Mouse (Mus musculus) cortical plate, adult 2 months (tissue): ENCODE data around the gene Fgfr2. TPM values are rescaled to one million over a fixed set of nuclear protein-coding genes. Genes with fewer than 3 reads are reported as not detected.

Source experiments
- H3K27ac ChIP-seq: fragments of 200-500 bp; 2 replicates; pipeline ENCODE4 v1.5.1; 2012; ENCODE audit warnings: low read length, control low read depth, inconsistent platforms; ENCODE audit not compliant: insufficient read depth
- H3K4me1 ChIP-seq: fragments of 200-500 bp; 2 replicates; pipeline ENCODE4 v1.6.1; 2011; ENCODE audit warnings: low read length; ENCODE audit not compliant: control insufficient read depth, insufficient read depth
- H3K4me3 ChIP-seq: fragments of 200-500 bp; 2 replicates; pipeline ENCODE4 v1.5.1; 2011; ENCODE audit warnings: mild to moderate bottlenecking, low read length, control low read depth; ENCODE audit not compliant: insufficient read depth
- CTCF ChIP-seq: fragments of 200-500 bp; IDR thresholded peaks from 2 replicates; pipeline ENCODE4 v1.5.1; 2011; ENCODE audit warnings: mild to moderate bottlenecking, control low read depth, low read length; ENCODE audit not compliant: insufficient read depth; ENCODE audit errors: extremely low read depth
- POLR2A ChIP-seq: fragments of 200-500 bp; IDR thresholded peaks from 2 replicates; pipeline ENCODE4 v1.6.1; 2011; ENCODE audit warnings: mild to moderate bottlenecking, low read length, control low read depth; ENCODE audit not compliant: insufficient read depth; ENCODE audit errors: extremely low read depth
- polyA plus RNA-seq: library from polyadenylated mRNA; depleted of rRNA; stranded (reverse); fragments of >200 nt; gene quantifications from 2 replicates; pipeline ENCODE4 v1.2.3, GENCODE M21; 2012

Fgfr2 gene
- polyA plus RNA-seq, 1 experiment, result 50.4 TPM

GRCm38 (mm10) chr7:130650621-130651020, 2472.5 kb downstream of the Fgfr2 start:
- H3K4me3 ChIP-seq, result no peak overlapping the region
- no peak overlapping the region for H3K27ac ChIP-seq
- no peak for TF ChIP-seq CTCF
- TF ChIP-seq POLR2A, result no peak
- H3K4me1 ChIP-seq, result no peaks in the 10 kb centered on the region; the same call in 1 of the 2 replicates

GRCm38 (mm10) chr7:130649257-130649656, 2473.9 kb downstream of the Fgfr2 start:
- no peak for TF ChIP-seq POLR2A
- no peak for TF ChIP-seq CTCF

GRCm38 (mm10) chr7:130648061-130648460, 2475.1 kb downstream of the Fgfr2 start:
- Histone ChIP-seq H3K27ac (no peak overlapping the region), H3K4me3 (no peak overlapping the region), H3K4me1 (no peaks in the 10 kb centered on the region; the same call in 1 of the 2 replicates)
- no peak for TF ChIP-seq POLR2A
- no peak for TF ChIP-seq CTCF

More at GRCm38 (mm10) chr7:130649257-130649656, 2473.9 kb downstream of the Fgfr2 start:
- Histone ChIP-seq H3K27ac (no peak overlapping the region), H3K4me1 (no peaks in the 10 kb centered on the region; the same call in 1 of the 2 replicates), H3K4me3 (no peak overlapping the region)

- Histone ChIP-seq H3K4me1 (no peaks in the 10 kb centered on the region; the same call in 1 of the 2 replicates), H3K27ac (no peak overlapping the region), H3K4me3 (peak overlapping the region; percentile 38)
- no peak for TF ChIP-seq POLR2A
- TF ChIP-seq CTCF, result no peak
These were observed 2476.4 kb downstream of the Fgfr2 start for GRCm38 (mm10) chr7:130646762-130647139.

GRCm38 (mm10) chr7:130645994-130646761, 2477.0 kb downstream of the Fgfr2 start:
- peak overlapping the region; percentile 38 for H3K4me3 ChIP-seq
- peak overlapping the region; percentile 32; the same call in 1 of the 2 replicates for H3K27ac ChIP-seq
- H3K4me1 ChIP-seq, result no peaks in the 10 kb centered on the region; the same call in 1 of the 2 replicates
- no peak for TF ChIP-seq CTCF
- TF ChIP-seq POLR2A, result no peak

GRCm38 (mm10) chr7:130645332-130645993, 2477.7 kb downstream of the Fgfr2 start:
- peak overlapping the region; percentile 38 for H3K4me3 ChIP-seq
- no peaks in the 10 kb centered on the region; the same call in none of the 2 replicates for H3K4me1 ChIP-seq
- H3K27ac ChIP-seq, result no peak overlapping the region
- TF ChIP-seq CTCF (no peak), POLR2A (no peak)

GRCm38 (mm10) chr7:130640681-130641080, 2482.5 kb downstream of the Fgfr2 start:
- Histone ChIP-seq H3K4me3 (no peak overlapping the region), H3K27ac (no peak overlapping the region), H3K4me1 (no peaks in the 10 kb centered on the region; the same call in none of the 2 replicates)
- TF ChIP-seq POLR2A (no peak), CTCF (no peak)

GRCm38 (mm10) chr7:130637811-130638210, 2485.3 kb downstream of the Fgfr2 start:
- H3K27ac ChIP-seq, result no peak overlapping the region
- H3K4me1 ChIP-seq, result no peaks in the 10 kb centered on the region; the same call in 1 of the 2 replicates
- no peak overlapping the region for H3K4me3 ChIP-seq
- no peak for TF ChIP-seq POLR2A
- TF ChIP-seq CTCF, result no peak

- Histone ChIP-seq H3K27ac (no peak overlapping the region), H3K4me3 (no peak overlapping the region), H3K4me1 (no peaks in the 10 kb centered on the region; the same call in 1 of the 2 replicates)
- no peak for TF ChIP-seq POLR2A
- TF ChIP-seq CTCF, result no peak
These were observed 2486.2 kb downstream of the Fgfr2 start for GRCm38 (mm10) chr7:130636902-130637301.

- H3K4me3 ChIP-seq, result no peak overlapping the region
- TF ChIP-seq CTCF, result no peak
- TF ChIP-seq POLR2A, result no peak
- H3K27ac ChIP-seq, result no peak overlapping the region
- no peaks in the 10 kb centered on the region; the same call in 1 of the 2 replicates for H3K4me1 ChIP-seq
These were observed 2486.9 kb downstream of the Fgfr2 start for GRCm38 (mm10) chr7:130636274-130636673.

- Histone ChIP-seq H3K4me1 (no peaks in the 10 kb centered on the region), H3K27ac (no peak overlapping the region), H3K4me3 (no peak overlapping the region)
- TF ChIP-seq POLR2A (no peak), CTCF (no peak)
These were observed 2487.9 kb downstream of the Fgfr2 start for GRCm38 (mm10) chr7:130635212-130635611.
